Mouse (Mus musculus): ENCODE data around the gene Incenp.

DNA sequence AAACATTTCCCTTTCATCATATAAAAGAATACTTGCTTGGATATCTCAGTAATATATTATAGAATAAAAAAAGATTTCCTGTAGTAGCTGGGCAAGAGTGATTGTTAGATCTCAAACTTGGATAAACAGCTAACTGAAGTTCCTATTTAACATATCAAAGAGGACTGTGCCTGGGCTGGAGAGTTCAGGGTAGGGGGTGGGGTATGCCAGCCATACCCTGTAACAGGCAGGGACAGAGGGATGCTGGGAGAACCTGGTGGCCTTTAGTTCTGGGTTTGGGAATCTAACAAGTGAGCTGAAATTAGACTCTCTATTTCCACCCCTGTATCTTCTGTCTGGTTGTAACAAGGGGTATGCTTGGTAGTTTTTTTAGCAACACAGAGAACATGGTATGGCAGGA, 23.7 kb upstream of the Incenp start:
- no peak for TF ChIP-seq GATA1 (IDR thresholded peaks at IDR 0.05; ENCODE audit: low read length)
- TF ChIP-seq TAL1 (IDR thresholded peaks at IDR 0.05; ENCODE audit: low read length) = no peak
